Mouse (Mus musculus) MEL (cell line): ENCODE measurements around the gene Hpn. TPM values are rescaled to one million over a fixed set of nuclear protein-coding genes. Genes with fewer than 3 reads are reported as not detected.

Experiments
- DNase-seq: peaks from one replicate; pipeline ENCODE4 v3.0.0; 2011; ENCODE audit warnings: low read depth, low spot score
- H3K27ac ChIP-seq: 2 replicates; pipeline ENCODE4 v1.5.1; 2012; ENCODE audit warnings: low read depth, mild to moderate bottlenecking, control low read depth, low read length, moderate library complexity; ENCODE audit not compliant: control insufficient read depth
- H3K27me3 ChIP-seq, 2 experiments: fragments of 150-350 bp in 1 of 2; sonication (generic) in 1 of 2; 2 replicates each; pipeline ENCODE4 v1.6.1; 2012; ENCODE audit warnings: low read length in 2 of 2, mild to moderate bottlenecking in 2 of 2, improper control_type of control experiment in 1 of 2, moderate library complexity in 1 of 2; ENCODE audit not compliant: insufficient read depth in 2 of 2, control insufficient read depth in 1 of 2
- H3K36me3 ChIP-seq, 2 experiments: 2 replicates each; pipeline ENCODE4 v1.6.1; 2012 to 2014; ENCODE audit warnings: low read length in 2 of 2, improper control_type of control experiment in 1 of 2, inconsistent platforms in 1 of 2, mild to moderate bottlenecking in 1 of 2; ENCODE audit not compliant: insufficient read depth in 2 of 2, control insufficient read depth in 1 of 2
- H3K4me1 ChIP-seq, 2 experiments: fragments of 150-350 bp in 1 of 2; sonication (generic) in 1 of 2; 2 replicates each; pipeline ENCODE4 v1.6.1; 2012; ENCODE audit warnings: low read length in 2 of 2, improper control_type of control experiment in 1 of 2, mild to moderate bottlenecking in 1 of 2; ENCODE audit not compliant: insufficient read depth in 2 of 2, control insufficient read depth in 1 of 2
- H3K4me3 ChIP-seq, 2 experiments: fragments of 150-350 bp in 1 of 2; sonication (generic) in 1 of 2; 2 replicates each; pipeline ENCODE4 v1.5.1; 2012; ENCODE audit warnings: low read depth in 2 of 2, low read length in 2 of 2, mild to moderate bottlenecking in 2 of 2, moderate library complexity in 2 of 2, control low read depth in 1 of 2, improper control_type of control experiment in 1 of 2; ENCODE audit not compliant: control insufficient read depth in 1 of 2, insufficient read depth in 1 of 2
- H3K79me2 ChIP-seq: 2 replicates; pipeline ENCODE4 v1.6.1; 2012; ENCODE audit warnings: mild to moderate bottlenecking, low read length, moderate library complexity; ENCODE audit not compliant: control insufficient read depth, poor library complexity, insufficient read depth
- H3K9ac ChIP-seq: 2 replicates; pipeline ENCODE4 v1.6.1; 2012; ENCODE audit warnings: low read depth, mild to moderate bottlenecking, control low read depth, low read length, moderate library complexity; ENCODE audit not compliant: control insufficient read depth, poor library complexity, severe bottlenecking
- H3K9me3 ChIP-seq: fragments of 150-350 bp; sonication (generic); replicated peaks from 2 replicates; pipeline ENCODE4 v1.6.1; 2012; ENCODE audit warnings: mild to moderate bottlenecking, low read length, improper control_type of control experiment, moderate library complexity; ENCODE audit not compliant: insufficient read depth
- CHD1 ChIP-seq: IDR thresholded peaks from 2 replicates; pipeline ENCODE4 v1.6.1; 2012; ENCODE audit warnings: low read depth, mild to moderate bottlenecking, inconsistent platforms, low read length, improper control_type of control experiment
- CTCF ChIP-seq, 3 experiments: IDR thresholded peaks in 2 of 3; conservative IDR thresholded peaks in 1 of 3; 2 replicates each; pipeline ENCODE4 v1.5.1; 2011 to 2012; ENCODE audit warnings: low read length in 3 of 3, low read depth in 2 of 3, mild to moderate bottlenecking in 2 of 3, improper control_type of control experiment in 1 of 3, inconsistent platforms in 1 of 3, mixed read lengths in 1 of 3, moderate library complexity in 1 of 3; ENCODE audit not compliant: control insufficient read depth in 1 of 3, insufficient read depth in 1 of 3, poor library complexity in 1 of 3, severe bottlenecking in 1 of 3
- ELF1 ChIP-seq: IDR thresholded peaks from 2 replicates; pipeline ENCODE4 v1.6.1; 2014; ENCODE audit warnings: low read depth, mild to moderate bottlenecking, inconsistent platforms, low read length, improper control_type of control experiment, moderate library complexity
- EP300 ChIP-seq, 2 experiments: IDR thresholded peaks; 2 replicates each; pipeline ENCODE4 v1.6.1; 2011; ENCODE audit warnings: improper control_type of control experiment in 2 of 2, low read length in 2 of 2, low read depth in 1 of 2, mild to moderate bottlenecking in 1 of 2
- GABPA ChIP-seq: IDR thresholded peaks from 2 replicates; pipeline ENCODE4 v1.6.1; 2012; ENCODE audit warnings: low read depth, mild to moderate bottlenecking, inconsistent platforms, low read length, improper control_type of control experiment, moderate library complexity
- HCFC1 ChIP-seq: IDR thresholded peaks from 2 replicates; pipeline ENCODE4 v1.6.1; 2012; ENCODE audit warnings: low read depth, mild to moderate bottlenecking, inconsistent platforms, low read length, improper control_type of control experiment, moderate library complexity
- MAX ChIP-seq: IDR thresholded peaks from 2 replicates; pipeline ENCODE4 v1.6.1; 2011; ENCODE audit warnings: low read length, improper control_type of control experiment
- MEF2A ChIP-seq: IDR thresholded peaks from 2 replicates; pipeline ENCODE4 v1.6.1; 2014; ENCODE audit warnings: low read depth, mild to moderate bottlenecking, inconsistent platforms, low read length, improper control_type of control experiment; ENCODE audit not compliant: poor library complexity, insufficient replicate concordance, severe bottlenecking; ENCODE audit errors: extremely low read depth
- MXI1 ChIP-seq: IDR thresholded peaks from 2 replicates; pipeline ENCODE4 v1.6.1; 2011; ENCODE audit warnings: mild to moderate bottlenecking, low read depth, low read length, improper control_type of control experiment
- MYB ChIP-seq: IDR thresholded peaks from 2 replicates; pipeline ENCODE4 v1.6.1; 2011; ENCODE audit warnings: mild to moderate bottlenecking, low read depth, low read length, improper control_type of control experiment
- NELFE ChIP-seq: IDR thresholded peaks from 2 replicates; pipeline ENCODE4 v1.6.1; 2011; ENCODE audit warnings: low read depth, low read length, improper control_type of control experiment
- POLR2A ChIP-seq, 2 experiments: IDR thresholded peaks; 2 replicates each; pipeline ENCODE4 v1.6.1; 2011 to 2012; ENCODE audit warnings: low read length in 2 of 2, mild to moderate bottlenecking in 2 of 2, control low read depth in 1 of 2, improper control_type of control experiment in 1 of 2, low read depth in 1 of 2, moderate library complexity in 1 of 2; ENCODE audit not compliant: control insufficient read depth in 1 of 2, insufficient read depth in 1 of 2, poor library complexity in 1 of 2
- POLR2AphosphoS2 ChIP-seq: IDR thresholded peaks from 2 replicates; pipeline ENCODE4 v1.6.1; 2011; ENCODE audit warnings: low read length, improper control_type of control experiment
- RAD21 ChIP-seq: IDR thresholded peaks from 2 replicates; pipeline ENCODE4 v1.6.1; 2011; ENCODE audit warnings: mild to moderate bottlenecking, low read depth, low read length, improper control_type of control experiment
- RCOR1 ChIP-seq: IDR thresholded peaks from 2 replicates; pipeline ENCODE4 v1.6.1; 2012; ENCODE audit warnings: low read depth, mild to moderate bottlenecking, inconsistent platforms, low read length, improper control_type of control experiment
- SIN3A ChIP-seq: IDR thresholded peaks from 2 replicates; pipeline ENCODE4 v1.6.1; 2012; ENCODE audit warnings: low read length, improper control_type of control experiment, inconsistent platforms
- SMC3 ChIP-seq: IDR thresholded peaks from 2 replicates; pipeline ENCODE4 v1.6.1; 2011; ENCODE audit warnings: low read depth, low read length, improper control_type of control experiment
- TAL1 ChIP-seq: IDR thresholded peaks from 2 replicates; pipeline ENCODE4 v1.6.1; 2012; ENCODE audit warnings: mild to moderate bottlenecking, inconsistent platforms, low read length, moderate library complexity, mixed read lengths
- TCF12 ChIP-seq: IDR thresholded peaks from 2 replicates; pipeline ENCODE4 v1.6.1; 2014; ENCODE audit warnings: low read depth, mild to moderate bottlenecking, inconsistent platforms, low read length, improper control_type of control experiment, moderate library complexity
- USF2 ChIP-seq, 2 experiments: IDR thresholded peaks; 2 replicates each; pipeline ENCODE4 v1.6.1; 2011 to 2012; ENCODE audit warnings: improper control_type of control experiment in 2 of 2, low read length in 2 of 2, borderline replicate concordance in 1 of 2, inconsistent platforms in 1 of 2, low read depth in 1 of 2, mild to moderate bottlenecking in 1 of 2; ENCODE audit not compliant: insufficient read depth in 1 of 2
- ZC3H11A ChIP-seq: IDR thresholded peaks from 2 replicates; pipeline ENCODE4 v1.6.1; 2012; ENCODE audit warnings: low read depth, mild to moderate bottlenecking, inconsistent platforms, low read length, improper control_type of control experiment
- ZKSCAN1 ChIP-seq: IDR thresholded peaks from 2 replicates; pipeline ENCODE4 v1.6.1; 2012; ENCODE audit warnings: low read depth, mild to moderate bottlenecking, inconsistent platforms, low read length, improper control_type of control experiment, moderate library complexity
- ZMIZ1 ChIP-seq: IDR thresholded peaks from 2 replicates; pipeline ENCODE4 v1.6.1; 2012; ENCODE audit warnings: low read depth, mild to moderate bottlenecking, inconsistent platforms, low read length, improper control_type of control experiment, moderate library complexity
- polyA plus RNA-seq, 2 experiments: library from polyadenylated mRNA; stranded (reverse) in 1 of 2; unstranded in 1 of 2; fragments of >175 nt in 1 of 2; fragments of >200 nt in 1 of 2; gene quantifications; 2 replicates each; pipeline versions ENCODE4 v1.2.1 to v1.2.4; 2012; ENCODE audit warnings: low replicate concordance in 2 of 2, low read depth in 1 of 2; ENCODE audit not compliant: insufficient read length in 2 of 2, insufficient read depth in 1 of 2, missing spikeins in 1 of 2
- total RNA-seq: library from RNA; depleted of rRNA; stranded (reverse); fragments of 300-350 nt; gene quantifications from 2 replicates; pipeline ENCODE4 v1.2.3, GENCODE M21; 2012

The Hpn gene
- total and polyA plus RNA-seq, 3 experiments, result 1.1 to 1.6 TPM; not detected in 1

GRCm38 (mm10) chr7:31096892-31097564 is 18.1 kb downstream of the Hpn start:
- Histone ChIP-seq H3K4me3 (no peak overlapping the region), H3K27me3 (no peaks in the 10 kb centered on the region), H3K79me2 (no peaks in the 10 kb centered on the region), H3K27ac (no peak overlapping the region), H3K36me3 (no peaks in the 10 kb centered on the region), H3K4me1 (0 out of 4 replicates have a peak, but pooled peaks cover 0 to 2% of the 10 kb centered on the region in 2 experiments), H3K9ac (no peak overlapping the region), H3K9me3 (no peaks in the 10 kb centered on the region)
- DNase-seq, result no peak
- no peak for TF ChIP-seq ZKSCAN1
- no peak for TF ChIP-seq HCFC1
- TF ChIP-seq ZMIZ1, result no peak
- TF ChIP-seq RCOR1, result no peak
- no peak for TF ChIP-seq NELFE
- TF ChIP-seq TCF12, result no peak
- TF ChIP-seq CTCF (IDR thresholded peaks at IDR 0.05 in 2 of 3, conservative IDR thresholded peaks at IDR 0.05 in 1 of 3; ENCODE audit: control insufficient read depth in 1 of 3, insufficient read depth in 1 of 3, low read depth in 2 of 3, low read length in 3 of 3, poor library complexity in 1 of 3, severe bottlenecking in 1 of 3), result no peak
- TF ChIP-seq CHD1, result no peak
- TF ChIP-seq POLR2AphosphoS2, result no peak
- no peak for TF ChIP-seq EP300 (IDR thresholded peaks at IDR 0.05; ENCODE audit: low read depth in 1 of 2, low read length in 2 of 2)
- no peak for TF ChIP-seq ZC3H11A
- no peak for TF ChIP-seq MAX
- no peak for TF ChIP-seq SMC3
- no peak for TF ChIP-seq ELF1
- TF ChIP-seq MYB, result no peak

GRCm38 (mm10) chr7:31094774-31095501 is 20.2 kb downstream of the Hpn start:
- Histone ChIP-seq H3K79me2 (no peaks in the 10 kb centered on the region), H3K27me3 (no peaks in the 10 kb centered on the region), H3K9me3 (no peaks in the 10 kb centered on the region), H3K36me3 (no peaks in the 10 kb centered on the region), H3K4me1 (no peaks in the 10 kb centered on the region), H3K4me3 (no peak overlapping the region), H3K9ac (no peak overlapping the region), H3K27ac (no peak overlapping the region)
- TF ChIP-seq MEF2A (no peak), ELF1 (no peak), SIN3A (no peak), CTCF (IDR thresholded peaks at IDR 0.05 in 2 of 3, conservative IDR thresholded peaks at IDR 0.05 in 1 of 3; ENCODE audit: control insufficient read depth in 1 of 3, insufficient read depth in 1 of 3, low read depth in 2 of 3, low read length in 3 of 3, poor library complexity in 1 of 3, severe bottlenecking in 1 of 3) (no peak), MXI1 (no peak), SMC3 (no peak), GABPA (no peak), USF2 (IDR thresholded peaks at IDR 0.05; ENCODE audit: borderline replicate concordance in 1 of 2, insufficient read depth in 1 of 2, low read depth in 1 of 2, low read length in 2 of 2) (no peak), POLR2A (IDR thresholded peaks at IDR 0.05; ENCODE audit: control insufficient read depth in 1 of 2, insufficient read depth in 1 of 2, low read depth in 1 of 2, low read length in 2 of 2, poor library complexity in 1 of 2) (no peak), NELFE (no peak), TAL1 (no peak), RAD21 (no peak), ZMIZ1 (no peak)
- no peak for DNase-seq
